Mouse (Mus musculus): ENCODE results near the gene Gm20388.

GRCm38 (mm10) chr8:120118847-120119246 is 208.2 kb downstream of the Gm20388 start:
- TF ChIP-seq CTCF (conservative IDR thresholded peaks at IDR 0.05; ENCODE audit: insufficient read depth, insufficient read length, low read depth, low read length): no peak
- TF ChIP-seq POLR2A (IDR thresholded peaks at IDR 0.05; ENCODE audit: low read depth, low read length): no peak

All from kidney, adult 2 months (tissue).